8 mouse cellular contexts compared by ENCODE assay signal in genomic region chr8:71728240-71728785, GRCm38 (mm10). TPM values are rescaled to one million over a fixed set of nuclear protein-coding genes. Genes with fewer than 3 reads are reported as not detected.
DNase-seq lines count a peak whose midpoint lies in the region; ATAC-seq and TF ChIP-seq lines count a peak whose summit lies in the region.

No protein-coding gene starts in this region.

- no peak for TF ChIP-seq POLR2A in embryonic fibroblast, embryonic 13.5 days (IDR thresholded peaks at IDR 0.05; ENCODE audit: low read depth, low read length)

- intact Hi-C loops in left cerebral cortex, postnatal 4 days (cut with DNase I), result no loop called here

- H3K36me3 ChIP-seq in intestine, embryonic 15.5 days, result no peaks in the 10 kb centered on the region
- no peaks in the 10 kb centered on the region for H3K36me3 ChIP-seq in midbrain, embryonic 11.5 days (ENCODE audit: control insufficient read depth, insufficient read depth, low read length)

- 7% methylated on average over 21 of the region's 21 CpGs for WGBS in intestine, embryonic 15.5 days
- WGBS in midbrain, embryonic 11.5 days, result 4% methylated on average over 19 of the region's 21 CpGs

- no peaks in the 10 kb centered on the region for H3K4me1 ChIP-seq in embryonic fibroblast, embryonic 13.5 days (ENCODE audit: control insufficient read depth, insufficient read depth, low read length)
- peaks cover 7% of the 10 kb centered on the region for H3K4me1 ChIP-seq in intestine, embryonic 15.5 days (replicated peaks)
- peaks cover 14% of the 10 kb centered on the region for H3K4me1 ChIP-seq in midbrain, embryonic 11.5 days (ENCODE audit: control insufficient read depth, insufficient read depth, low read length)

- peak overlapping the region; percentile 80 for H3K4me2 ChIP-seq in intestine, embryonic 15.5 days (replicated peaks)
- peak overlapping the region; percentile 52 for H3K4me2 ChIP-seq in midbrain, embryonic 11.5 days

- peaks cover 5% of the 10 kb centered on the region for H3K27me3 ChIP-seq in intestine, embryonic 15.5 days (replicated peaks)
- H3K27me3 ChIP-seq in midbrain, embryonic 11.5 days (ENCODE audit: control insufficient read depth, insufficient read depth, low read length), result peaks cover 3% of the 10 kb centered on the region; the same call in 1 of the 2 replicates

- H3K27ac ChIP-seq in embryonic fibroblast, embryonic 13.5 days (ENCODE audit: insufficient read depth, low read length), result no peak overlapping the region
- no peak overlapping the region for H3K27ac ChIP-seq in intestine, embryonic 15.5 days
- H3K27ac ChIP-seq in midbrain, embryonic 11.5 days (ENCODE audit: low read depth, low read length), result no peak overlapping the region

- no peak for TF ChIP-seq CTCF in embryonic fibroblast, embryonic 13.5 days (IDR thresholded peaks at IDR 0.05; ENCODE audit: borderline replicate concordance, insufficient read depth, low read length)

- ATAC-seq in intestine, embryonic 15.5 days, result 0 out of 2 replicates have a peak, but pooled peaks have one; percentile 30
- peak; percentile 57 for ATAC-seq in midbrain, embryonic 11.5 days (ENCODE audit: low FRiP score)

- H3K9me3 ChIP-seq in intestine, embryonic 15.5 days, result no peaks in the 10 kb centered on the region
- no peaks in the 10 kb centered on the region for H3K9me3 ChIP-seq in midbrain, embryonic 11.5 days (ENCODE audit: control insufficient read depth, low read length)

- no peak overlapping the region for H3K9ac ChIP-seq in intestine, embryonic 15.5 days
- H3K9ac ChIP-seq in midbrain, embryonic 11.5 days (ENCODE audit: low read length), result peak overlapping the region; percentile 36; the same call in 1 of the 2 replicates

- peak overlapping the region; percentile 18 for H3K4me3 ChIP-seq in embryonic fibroblast, embryonic 13.5 days (ENCODE audit: insufficient read depth, low read length)
- H3K4me3 ChIP-seq in intestine, embryonic 15.5 days (replicated peaks), result peak overlapping the region; percentile 29
- peak overlapping the region; percentile 24 for H3K4me3 ChIP-seq in midbrain, embryonic 11.5 days (ENCODE audit: low read depth, low read length)

- DNase-seq in left cerebral cortex, postnatal 4 days, result peak; percentile 63
- DNase-seq in left cerebral cortex, adult 8-10 months (ENCODE audit: low spot score in 2 of 2), result no peak
- DNase-seq in brain, adult 2 months (ENCODE audit: low read depth, low spot score), result peak; percentile 91
- peak; percentile 94 for DNase-seq in midbrain, embryonic 11.5 days (ENCODE audit: low spot score, missing footprints)
- DNase-seq in gastrocnemius, adult 18-20 months (ENCODE audit: low spot score), result no peak
- DNase-seq in adrenal gland, postnatal 10 days, result no peak

RNA-seq across cellular contexts. Expression of gene Fcho1, which starts 2.8 kb away (rescaled TPM):
- 100 to 1,000 TPM; 153 to 162 TPM for total RNA-seq in left cerebral cortex, postnatal 4 days (2021)
- total RNA-seq in left cerebral cortex, adult 8-10 months (2022), result 100 to 1,000 TPM; 150 to 181 (median 159) TPM
- polyA plus RNA-seq in embryonic fibroblast, embryonic 13.5 days (2011; ENCODE audit: insufficient read length, low read depth, missing spikeins), result not detected in 2 replicates
- polyA plus RNA-seq in intestine, embryonic 15.5 days (2015; fragmentation: Nextera tagmentation; extraction: Ambion mirVana), result 5.3 and 7.1 TPM in 2 replicates
- polyA plus RNA-seq in midbrain, embryonic 11.5 days (2014; fragmentation: Nextera tagmentation; extraction: Ambion mirVana), result 12.9 and 15.3 TPM in 2 replicates
- not detected for total RNA-seq in gastrocnemius, adult 18-20 months (2021)
- total RNA-seq in adrenal gland, postnatal 10 days (2021), result 1 to 10 TPM; 4.8 to 8.4 TPM

RNA-seq across cellular contexts. Expression of gene B3gnt3, which starts 26.7 kb away (rescaled TPM):
- under 1 TPM; 0.22 to 0.36 TPM for total RNA-seq in left cerebral cortex, postnatal 4 days (2021)
- total RNA-seq in left cerebral cortex, adult 8-10 months (2022), result under 1 TPM; 0.41 to 0.88 (median 0.70) TPM
- polyA plus RNA-seq in embryonic fibroblast, embryonic 13.5 days (2011; ENCODE audit: insufficient read length, low read depth, missing spikeins), result 0.67 and 1.1 TPM in 2 replicates
- 16.0 and 17.0 TPM in 2 replicates for polyA plus RNA-seq in intestine, embryonic 15.5 days (2015; fragmentation: Nextera tagmentation; extraction: Ambion mirVana)
- polyA plus RNA-seq in midbrain, embryonic 11.5 days (2014; fragmentation: Nextera tagmentation; extraction: Ambion mirVana), result 0.38 and 0.63 TPM in 2 replicates
- 1 to 10 TPM; 1.7 to 2.4 TPM for total RNA-seq in gastrocnemius, adult 18-20 months (2021)
- 1 to 10 TPM; 6.4 to 6.7 TPM for total RNA-seq in adrenal gland, postnatal 10 days (2021)

RNA-seq across cellular contexts. Expression of gene Insl3, which starts 39.3 kb away (rescaled TPM):
- total RNA-seq in left cerebral cortex, postnatal 4 days (2021), result 1 to 10 TPM in 1 of 2 experiments, under 1 TPM in 1; 0.70 to 1.6 TPM
- 1 to 10 TPM; 1.4 to 3.2 (median 2.1) TPM for total RNA-seq in left cerebral cortex, adult 8-10 months (2022)
- 1.4 TPM in 1 of 2 replicates, not detected in the other for polyA plus RNA-seq in embryonic fibroblast, embryonic 13.5 days (2011; ENCODE audit: insufficient read length, low read depth, missing spikeins)
- 1.2 and 1.9 TPM in 2 replicates for polyA plus RNA-seq in intestine, embryonic 15.5 days (2015; fragmentation: Nextera tagmentation; extraction: Ambion mirVana)
- polyA plus RNA-seq in midbrain, embryonic 11.5 days (2014; fragmentation: Nextera tagmentation; extraction: Ambion mirVana), result 0.44 and 0.48 TPM in 2 replicates
- total RNA-seq in gastrocnemius, adult 18-20 months (2021), result under 1 TPM; 0.78 TPM
- 10 to 100 TPM in 1 of 2 experiments, 1 to 10 TPM in 1; 7.3 to 10.8 TPM for total RNA-seq in adrenal gland, postnatal 10 days (2021)

RNA-seq across cellular contexts. Expression of gene Jak3, which starts 52.2 kb away (rescaled TPM):
- total RNA-seq in left cerebral cortex, postnatal 4 days (2021), result 1 to 10 TPM; 4.5 to 5.5 TPM
- 1 to 10 TPM; 4.4 to 7.3 (median 6.1) TPM for total RNA-seq in left cerebral cortex, adult 8-10 months (2022)
- polyA plus RNA-seq in embryonic fibroblast, embryonic 13.5 days (2011; ENCODE audit: insufficient read length, low read depth, missing spikeins), result 5.0 and 6.1 TPM in 2 replicates
- polyA plus RNA-seq in intestine, embryonic 15.5 days (2015; fragmentation: Nextera tagmentation; extraction: Ambion mirVana), result 9.0 and 9.2 TPM in 2 replicates
- polyA plus RNA-seq in midbrain, embryonic 11.5 days (2014; fragmentation: Nextera tagmentation; extraction: Ambion mirVana), result 1.3 and 1.7 TPM in 2 replicates
- total RNA-seq in gastrocnemius, adult 18-20 months (2021), result 1 to 10 TPM; 1.4 to 2.2 TPM
- total RNA-seq in adrenal gland, postnatal 10 days (2021), result 10 to 100 TPM; 18.5 to 25.9 TPM

RNA-seq across cellular contexts. Expression of gene Unc13a, which starts 56.8 kb away (rescaled TPM):
- 100 to 1,000 TPM; 204 to 221 TPM for total RNA-seq in left cerebral cortex, postnatal 4 days (2021)
- total RNA-seq in left cerebral cortex, adult 8-10 months (2022), result 100 to 1,000 TPM; 237 to 269 (median 246) TPM
- 1.9 and 2.6 TPM in 2 replicates for polyA plus RNA-seq in embryonic fibroblast, embryonic 13.5 days (2011; ENCODE audit: insufficient read length, low read depth, missing spikeins)
- 1.3 and 1.5 TPM in 2 replicates for polyA plus RNA-seq in intestine, embryonic 15.5 days (2015; fragmentation: Nextera tagmentation; extraction: Ambion mirVana)
- 5.4 and 6.5 TPM in 2 replicates for polyA plus RNA-seq in midbrain, embryonic 11.5 days (2014; fragmentation: Nextera tagmentation; extraction: Ambion mirVana)
- total RNA-seq in gastrocnemius, adult 18-20 months (2021), result not detected
- 1 to 10 TPM; 3.8 to 7.1 TPM for total RNA-seq in adrenal gland, postnatal 10 days (2021)

Comparison
In these comparisons a context has a peak if more than half of its experiments do, and no peak if none do; other contexts are left out.
1. DNase-seq: peak in left cerebral cortex, postnatal 4 days (single experiment), brain, adult 2 months (single experiment) and midbrain, embryonic 11.5 days (single experiment); none in left cerebral cortex, adult 8-10 months (0 of 2), gastrocnemius, adult 18-20 months (single experiment) and adrenal gland, postnatal 10 days (single experiment).
2. RNA of gene Fcho1, which starts 2.8 kb away (total RNA-seq): 153 to 162 TPM in left cerebral cortex, postnatal 4 days and 150 to 181 TPM in left cerebral cortex, adult 8-10 months; 4.8 to 8.4 TPM in adrenal gland, postnatal 10 days and not detected in gastrocnemius, adult 18-20 months; every median in the first group is over 10 times any median in the second.
3. Peak in every context shown above with its lines, with median percentiles within 50 percentile points of each other: H3K4me3 ChIP-seq.